Mouse (Mus musculus): ENCODE measurements around the gene Rnf182. TPM values are rescaled to one million over a fixed set of nuclear protein-coding genes. Genes with fewer than 3 reads are reported as not detected.

Gene Rnf182
- polyA plus RNA-seq, 1 experiment from 2014 or later, result 2.2 TPM

DNA sequence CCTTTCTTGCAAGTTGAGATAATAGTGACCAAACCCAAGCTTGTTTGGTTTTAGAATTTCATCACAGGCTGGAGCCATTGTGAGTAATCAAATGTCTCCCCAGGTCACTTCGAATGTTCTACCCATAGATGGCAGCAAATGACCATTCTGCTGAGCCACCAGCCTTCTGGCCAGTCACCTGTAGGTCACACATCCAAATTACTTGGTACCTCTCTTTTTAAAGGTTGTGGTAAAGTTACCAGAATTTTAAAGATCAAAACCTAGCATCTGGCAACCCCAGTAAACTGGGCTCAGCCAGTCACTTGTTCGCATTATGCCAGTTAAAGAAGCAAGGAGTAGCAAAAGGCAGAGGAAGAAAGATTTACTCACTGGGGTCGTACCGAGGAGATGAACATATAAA, 19.6 kb upstream of the Rnf182 start:
- Histone ChIP-seq H3K27me3 (replicated peaks; ENCODE audit: control insufficient read depth, insufficient read depth, low read length) (no peaks in the 10 kb centered on the region), H3K4me2 (ENCODE audit: low read length) (no peak overlapping the region), H3K9me3 (ENCODE audit: control insufficient read depth, low read length) (no peaks in the 10 kb centered on the region), H3K27ac (ENCODE audit: low read depth) (no peak overlapping the region), H3K9ac (ENCODE audit: low read length) (no peak overlapping the region), H3K4me1 (replicated peaks; ENCODE audit: control insufficient read depth, insufficient read depth, low read length) (no peaks in the 10 kb centered on the region), H3K36me3 (ENCODE audit: control insufficient read depth, insufficient read depth, low read length) (no peaks in the 10 kb centered on the region), H3K4me3 (ENCODE audit: low read depth, low read length) (no peak overlapping the region)
- 60% methylated on average over 4 of the region's 4 CpGs for WGBS
- DNase-seq (ENCODE audit: low spot score), result peak; percentile 70
- ATAC-seq (replicated peaks; ENCODE audit: low FRiP score, low TSS enrichment, low read depth), result no peak

DNA sequence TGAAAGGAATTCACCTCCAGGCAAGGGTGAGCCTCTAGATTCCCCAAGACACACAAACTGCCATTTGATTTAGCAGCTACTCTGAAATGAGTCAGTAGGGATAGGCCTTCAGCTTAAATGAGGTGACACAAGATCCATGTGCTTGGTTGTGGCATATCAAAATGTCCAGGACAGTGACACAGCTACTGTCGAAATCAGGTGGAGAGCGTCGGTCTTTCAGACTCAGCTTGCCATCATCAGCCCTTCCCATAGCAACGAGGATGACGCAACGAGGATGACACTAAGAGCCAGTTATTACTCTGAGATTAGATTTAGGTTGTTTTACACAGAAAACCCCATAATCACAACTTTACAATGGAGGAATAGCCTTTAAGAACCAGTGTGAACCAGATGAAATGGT, 14.5 kb upstream of the Rnf182 start:
- Histone ChIP-seq H3K9me3 (ENCODE audit: control insufficient read depth, low read length) (no peaks in the 10 kb centered on the region), H3K4me2 (ENCODE audit: low read length) (no peak overlapping the region), H3K4me3 (ENCODE audit: low read depth, low read length) (no peak overlapping the region), H3K36me3 (ENCODE audit: control insufficient read depth, insufficient read depth, low read length) (no peaks in the 10 kb centered on the region), H3K4me1 (replicated peaks; ENCODE audit: control insufficient read depth, insufficient read depth, low read length) (no peaks in the 10 kb centered on the region), H3K27ac (ENCODE audit: low read depth) (no peak overlapping the region), H3K27me3 (replicated peaks; ENCODE audit: control insufficient read depth, insufficient read depth, low read length) (no peaks in the 10 kb centered on the region), H3K9ac (ENCODE audit: low read length) (no peak overlapping the region)
- DNase-seq (ENCODE audit: low spot score) (no peak), ATAC-seq (replicated peaks; ENCODE audit: low FRiP score, low TSS enrichment, low read depth) (no peak)
- WGBS, result 93% methylated on average over 6 of the region's 6 CpGs

DNA sequence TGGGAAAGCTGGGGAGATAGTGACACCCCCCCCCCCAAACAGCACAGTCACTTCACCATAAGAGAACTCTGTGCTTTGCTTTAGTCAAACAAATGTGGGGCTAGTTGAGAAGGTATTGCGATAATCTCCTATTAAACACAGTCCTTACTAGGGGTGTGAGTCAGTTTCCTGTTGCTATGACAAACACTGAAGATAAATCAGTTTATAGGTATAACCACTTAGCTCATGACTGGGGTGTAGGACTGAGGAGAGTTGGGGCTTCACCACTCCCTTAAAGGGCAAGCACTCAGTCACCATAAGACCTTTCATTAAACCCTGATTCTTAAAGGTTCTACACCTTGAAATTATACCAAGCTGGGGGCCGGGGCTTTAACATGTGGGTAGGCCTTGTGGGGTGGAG, 13.1 kb upstream of the Rnf182 start:
- Histone ChIP-seq H3K4me1 (replicated peaks; ENCODE audit: control insufficient read depth, insufficient read depth, low read length) (no peaks in the 10 kb centered on the region), H3K36me3 (ENCODE audit: control insufficient read depth, insufficient read depth, low read length) (no peaks in the 10 kb centered on the region), H3K9ac (ENCODE audit: low read length) (no peak overlapping the region), H3K4me3 (ENCODE audit: low read depth, low read length) (no peak overlapping the region), H3K27ac (ENCODE audit: low read depth) (no peak overlapping the region), H3K9me3 (ENCODE audit: control insufficient read depth, low read length) (no peaks in the 10 kb centered on the region), H3K4me2 (ENCODE audit: low read length) (no peak overlapping the region), H3K27me3 (replicated peaks; ENCODE audit: control insufficient read depth, insufficient read depth, low read length) (no peaks in the 10 kb centered on the region)
- no peak for DNase-seq (ENCODE audit: low spot score)
- ATAC-seq (replicated peaks; ENCODE audit: low FRiP score, low TSS enrichment, low read depth), result no peak
- 96% methylated on average over 2 of the region's 2 CpGs for WGBS

DNA sequence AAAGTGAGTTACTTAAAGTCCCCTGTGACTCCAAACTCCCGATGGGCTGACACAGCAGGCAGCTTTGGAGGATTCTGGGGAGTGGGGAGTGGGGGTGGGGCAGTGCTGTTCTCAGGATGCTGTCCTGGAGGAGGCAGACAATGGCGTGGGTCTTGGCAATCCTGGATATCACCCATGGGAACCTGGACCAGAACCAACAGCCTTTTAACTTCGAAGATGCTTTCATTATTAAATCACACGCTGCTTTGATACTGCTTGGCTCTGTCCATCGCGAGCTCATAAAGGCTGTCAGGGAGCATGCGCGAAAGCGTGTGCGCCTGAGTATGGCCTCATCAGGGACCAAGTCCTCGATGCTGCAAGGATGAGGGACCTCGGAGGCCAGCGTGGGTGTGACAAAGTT, 12.5 kb upstream of the Rnf182 start:
- DNase-seq (ENCODE audit: low spot score) (peak; percentile 39), ATAC-seq (replicated peaks; ENCODE audit: low FRiP score, low TSS enrichment, low read depth) (no peak)
- H3K9ac ChIP-seq (ENCODE audit: low read length), result no peak overlapping the region
- H3K27me3 ChIP-seq (replicated peaks; ENCODE audit: control insufficient read depth, insufficient read depth, low read length), result no peaks in the 10 kb centered on the region
- no peak overlapping the region for H3K4me3 ChIP-seq (ENCODE audit: low read depth, low read length)
- WGBS, result 74% methylated on average over 13 of the region's 13 CpGs
- H3K27ac ChIP-seq (ENCODE audit: low read depth), result no peak overlapping the region
- H3K9me3 ChIP-seq (ENCODE audit: control insufficient read depth, low read length), result no peaks in the 10 kb centered on the region
- no peak overlapping the region for H3K4me2 ChIP-seq (ENCODE audit: low read length)
- no peaks in the 10 kb centered on the region for H3K36me3 ChIP-seq (ENCODE audit: control insufficient read depth, insufficient read depth, low read length)
- no peaks in the 10 kb centered on the region for H3K4me1 ChIP-seq (replicated peaks; ENCODE audit: control insufficient read depth, insufficient read depth, low read length)

DNA sequence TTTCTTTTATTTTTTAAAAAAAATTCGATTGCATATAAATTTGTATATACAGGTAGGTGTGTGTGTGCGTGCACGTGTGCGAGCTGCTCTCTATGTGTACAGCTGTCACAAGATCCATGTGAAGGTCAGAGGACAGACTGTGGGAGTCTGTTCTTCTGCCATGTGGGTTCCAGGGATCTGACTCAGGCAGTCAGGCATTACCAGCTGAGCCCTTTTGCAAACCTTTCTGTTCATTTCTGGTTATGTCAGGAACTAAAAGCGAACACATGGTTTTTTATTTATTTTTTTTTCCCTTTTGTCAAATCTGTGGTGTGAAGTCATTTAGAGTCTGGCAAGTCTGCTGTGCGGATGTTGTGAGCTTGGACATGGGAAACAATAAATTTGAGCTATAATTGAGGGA, 6.7 kb upstream of the Rnf182 start:
- Histone ChIP-seq H3K4me3 (ENCODE audit: low read depth, low read length) (no peak overlapping the region), H3K27me3 (replicated peaks; ENCODE audit: control insufficient read depth, insufficient read depth, low read length) (no peaks in the 10 kb centered on the region), H3K4me2 (ENCODE audit: low read length) (no peak overlapping the region), H3K4me1 (replicated peaks; ENCODE audit: control insufficient read depth, insufficient read depth, low read length) (no peaks in the 10 kb centered on the region), H3K36me3 (ENCODE audit: control insufficient read depth, insufficient read depth, low read length) (no peaks in the 10 kb centered on the region), H3K9me3 (ENCODE audit: control insufficient read depth, low read length) (no peaks in the 10 kb centered on the region), H3K27ac (ENCODE audit: low read depth) (no peak overlapping the region), H3K9ac (ENCODE audit: low read length) (no peak overlapping the region)
- peak; percentile 16 for DNase-seq (ENCODE audit: low spot score)
- no peak for ATAC-seq (replicated peaks; ENCODE audit: low FRiP score, low TSS enrichment, low read depth)
- 79% methylated on average over 6 of the region's 6 CpGs for WGBS

DNA sequence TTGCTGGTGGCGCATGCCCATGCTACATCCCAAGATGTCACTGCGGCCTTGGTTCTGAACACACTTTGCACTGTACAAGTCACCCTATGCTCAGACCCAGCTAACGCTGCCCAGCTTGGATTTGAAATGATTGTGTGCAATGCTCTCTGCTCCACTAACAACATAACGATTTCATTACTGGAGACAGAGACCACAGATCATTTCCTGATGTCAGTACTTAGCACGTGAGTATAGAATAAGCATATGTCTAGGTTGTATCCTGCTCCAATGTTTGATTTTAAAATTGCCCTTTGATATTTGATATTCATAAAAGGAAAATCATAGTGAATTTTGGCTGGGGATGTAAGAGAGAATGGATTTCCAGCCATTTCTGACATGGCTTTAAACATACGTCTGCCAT, 3.5 kb upstream of the Rnf182 start:
- Histone ChIP-seq H3K4me2 (ENCODE audit: low read length) (no peak overlapping the region), H3K9ac (ENCODE audit: low read length) (no peak overlapping the region), H3K27me3 (replicated peaks; ENCODE audit: control insufficient read depth, insufficient read depth, low read length) (no peaks in the 10 kb centered on the region), H3K4me1 (replicated peaks; ENCODE audit: control insufficient read depth, insufficient read depth, low read length) (peaks cover 5% of the 10 kb centered on the region; the same call in 1 of the 2 replicates), H3K27ac (ENCODE audit: low read depth) (no peak overlapping the region), H3K9me3 (ENCODE audit: control insufficient read depth, low read length) (no peaks in the 10 kb centered on the region), H3K4me3 (ENCODE audit: low read depth, low read length) (no peak overlapping the region), H3K36me3 (ENCODE audit: control insufficient read depth, insufficient read depth, low read length) (no peaks in the 10 kb centered on the region)
- 79% methylated on average over 6 of the region's 6 CpGs for WGBS
- ATAC-seq (replicated peaks; ENCODE audit: low FRiP score, low TSS enrichment, low read depth) (no peak), DNase-seq (ENCODE audit: low spot score) (peak; percentile 29)

DNA sequence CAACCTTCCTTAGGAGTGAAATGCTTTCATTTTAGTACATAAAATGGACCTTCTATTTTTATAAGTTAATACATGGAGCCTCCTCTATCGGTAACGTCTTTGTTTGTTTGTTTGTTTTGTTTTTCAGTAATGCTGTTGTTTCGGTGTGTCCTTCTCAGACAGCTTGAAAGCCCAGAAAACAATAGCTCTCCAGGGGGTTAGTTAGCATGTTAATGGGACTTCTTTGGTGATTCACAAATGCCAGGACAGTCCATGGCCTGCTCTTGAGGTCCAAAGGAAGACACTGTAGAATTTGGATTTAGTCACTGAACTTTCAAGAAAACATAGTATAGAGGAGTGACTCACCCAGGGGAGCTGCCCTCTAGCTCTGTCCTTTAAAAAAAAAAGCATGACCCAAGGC, 843 bp upstream of the Rnf182 start:
- peaks cover 5% of the 10 kb centered on the region; the same call in 1 of the 2 replicates for H3K4me1 ChIP-seq (replicated peaks; ENCODE audit: control insufficient read depth, insufficient read depth, low read length)
- WGBS, result 86% methylated on average over 3 of the region's 3 CpGs
- ATAC-seq (replicated peaks; ENCODE audit: low FRiP score, low TSS enrichment, low read depth), result no peak
- H3K36me3 ChIP-seq (ENCODE audit: control insufficient read depth, insufficient read depth, low read length), result no peaks in the 10 kb centered on the region
- H3K4me2 ChIP-seq (ENCODE audit: low read length), result no peak overlapping the region
- peak; percentile 51 for DNase-seq (ENCODE audit: low spot score)
- no peak overlapping the region for H3K4me3 ChIP-seq (ENCODE audit: low read depth, low read length)
- H3K27ac ChIP-seq (ENCODE audit: low read depth), result no peak overlapping the region
- H3K27me3 ChIP-seq (replicated peaks; ENCODE audit: control insufficient read depth, insufficient read depth, low read length), result 0 out of 2 replicates have a peak, but pooled peaks cover 5% of the 10 kb centered on the region
- H3K9me3 ChIP-seq (ENCODE audit: control insufficient read depth, low read length), result no peaks in the 10 kb centered on the region
- no peak overlapping the region for H3K9ac ChIP-seq (ENCODE audit: low read length)

DNA sequence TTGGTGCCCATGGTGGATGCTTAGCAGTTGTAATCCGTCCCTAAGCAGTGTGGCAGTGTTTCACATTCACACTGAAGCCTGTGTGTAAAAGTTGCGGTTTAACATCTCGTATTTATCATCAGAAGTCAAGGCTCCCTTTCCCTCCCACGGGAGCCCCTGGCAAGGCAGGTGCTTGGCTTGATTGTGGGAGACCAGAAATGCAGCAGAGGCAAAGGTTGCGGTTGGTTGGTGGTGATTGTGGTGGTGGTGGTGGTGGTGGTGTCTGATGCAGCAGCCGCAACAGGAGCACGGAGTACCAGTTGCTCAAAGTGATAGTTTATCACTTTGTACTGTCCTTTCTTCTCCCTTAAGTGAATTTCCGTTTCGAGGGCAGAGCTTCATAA, 325 bp upstream of the Rnf182 start:
- 30% methylated on average over 9 of the region's 9 CpGs for WGBS
- H3K9ac ChIP-seq (ENCODE audit: low read length), result peak overlapping the region; percentile 51; the same call in 1 of the 2 replicates
- H3K36me3 ChIP-seq (ENCODE audit: control insufficient read depth, insufficient read depth, low read length), result no peaks in the 10 kb centered on the region
- 0 out of 2 replicates have a peak, but pooled peaks cover 5% of the 10 kb centered on the region for H3K27me3 ChIP-seq (replicated peaks; ENCODE audit: control insufficient read depth, insufficient read depth, low read length)
- H3K4me2 ChIP-seq (ENCODE audit: low read length), result peak overlapping the region; percentile 78
- no peak overlapping the region for H3K27ac ChIP-seq (ENCODE audit: low read depth)
- no peaks in the 10 kb centered on the region for H3K9me3 ChIP-seq (ENCODE audit: control insufficient read depth, low read length)
- peaks cover 5% of the 10 kb centered on the region; the same call in 1 of the 2 replicates for H3K4me1 ChIP-seq (replicated peaks; ENCODE audit: control insufficient read depth, insufficient read depth, low read length)
- H3K4me3 ChIP-seq (ENCODE audit: low read depth, low read length), result peak overlapping the region; percentile 65
- DNase-seq (ENCODE audit: low spot score) (no peak), ATAC-seq (replicated peaks; ENCODE audit: low FRiP score, low TSS enrichment, low read depth) (no peak)

DNA sequence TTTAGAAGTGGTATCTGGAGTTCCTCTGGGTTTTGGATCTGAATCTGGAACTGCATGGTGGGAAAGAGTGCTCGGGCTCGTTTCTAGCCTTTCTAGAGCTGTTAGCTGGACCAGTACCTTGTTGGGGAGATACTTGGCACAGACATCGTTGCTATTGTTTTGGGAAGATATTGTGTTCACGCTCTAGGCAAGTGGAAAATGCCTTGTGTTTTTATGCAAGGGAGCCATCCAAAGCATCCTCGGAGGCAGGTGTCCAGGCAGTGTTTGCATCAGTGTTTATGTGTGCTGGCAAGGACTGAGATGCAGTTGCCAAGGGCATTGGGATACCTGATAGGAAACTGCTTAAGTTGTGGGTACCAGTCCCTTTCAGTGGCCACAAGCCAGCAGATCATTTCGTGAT, 1.0 kb downstream of the Rnf182 start:
- peak overlapping the region; percentile 78 for H3K4me2 ChIP-seq (ENCODE audit: low read length)
- DNase-seq (ENCODE audit: low spot score), result no peak
- WGBS, result 39% methylated on average over 6 of the region's 6 CpGs
- H3K36me3 ChIP-seq (ENCODE audit: control insufficient read depth, insufficient read depth, low read length), result no peaks in the 10 kb centered on the region
- no peak overlapping the region for H3K27ac ChIP-seq (ENCODE audit: low read depth)
- ATAC-seq (replicated peaks; ENCODE audit: low FRiP score, low TSS enrichment, low read depth), result no peak
- no peaks in the 10 kb centered on the region for H3K9me3 ChIP-seq (ENCODE audit: control insufficient read depth, low read length)
- peak overlapping the region; percentile 65 for H3K4me3 ChIP-seq (ENCODE audit: low read depth, low read length)
- H3K27me3 ChIP-seq (replicated peaks; ENCODE audit: control insufficient read depth, insufficient read depth, low read length), result 0 out of 2 replicates have a peak, but pooled peaks cover 5% of the 10 kb centered on the region
- H3K9ac ChIP-seq (ENCODE audit: low read length), result no peak overlapping the region
- H3K4me1 ChIP-seq (replicated peaks; ENCODE audit: control insufficient read depth, insufficient read depth, low read length), result peaks cover 5% of the 10 kb centered on the region; the same call in 1 of the 2 replicates

Measured in intestine, embryonic 14.5 days (tissue).